In the genomic region with DNA sequence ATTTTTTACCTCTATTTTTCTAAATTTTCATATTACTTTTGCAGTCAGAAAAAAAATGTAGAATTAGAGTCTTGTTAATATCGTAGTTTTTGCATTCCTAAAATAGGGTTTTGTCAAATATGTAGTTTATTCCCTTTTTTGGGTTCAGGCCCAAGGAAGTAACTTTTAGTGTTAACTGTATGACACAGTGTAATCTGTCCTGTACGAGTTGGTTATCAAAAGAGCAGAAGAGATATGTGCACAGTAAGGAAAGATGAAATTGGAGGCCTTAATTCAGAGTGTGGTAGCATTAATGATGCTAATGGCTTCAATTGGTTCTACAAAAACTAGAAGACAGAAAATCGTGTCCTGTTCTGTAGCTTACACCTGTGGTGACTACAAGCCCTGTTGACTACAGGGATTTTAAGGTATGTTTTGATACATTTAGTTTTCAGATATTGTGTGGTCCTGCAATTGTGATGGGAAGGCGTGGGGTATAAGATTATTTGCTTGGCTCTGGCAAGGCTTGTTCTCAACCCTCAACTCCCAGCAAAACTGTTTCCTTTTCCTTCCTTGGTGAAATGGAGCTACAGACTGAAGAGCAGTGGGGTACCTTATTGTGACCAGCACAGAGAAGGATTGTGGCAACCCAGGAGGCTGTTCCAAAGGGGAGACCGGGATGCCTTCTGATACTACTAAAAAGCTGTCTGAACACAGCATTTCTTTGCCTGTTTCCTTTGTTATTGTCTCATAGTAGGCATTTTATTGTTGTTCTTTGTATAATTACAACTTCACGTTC, we compare ENCODE assay signal across 10 mouse cellular contexts. TPM values are rescaled to one million over a fixed set of nuclear protein-coding genes. Genes with fewer than 3 reads are reported as not detected.
DNase-seq lines count a peak whose midpoint lies in the region; ATAC-seq and TF ChIP-seq lines count a peak whose summit lies in the region.
"Had no signal": no experiment of that assay in that cellular context is flagged by ENCODE, and none has a peak within 500 bp of the region (broad histone marks: within the 10 kb centered on the region; RNA-seq: fewer than 3 reads in every experiment).

No protein-coding gene starts in this region.

- H3K27me3 ChIP-seq in heart, embryonic 16.5 days (ENCODE audit: control insufficient read depth, insufficient read depth, low read length), result no peaks in the 10 kb centered on the region
- no peaks in the 10 kb centered on the region for H3K27me3 ChIP-seq in CH12.LX (replicated peaks)
- H3K27me3 ChIP-seq in forebrain, embryonic 14.5 days (replicated peaks; ENCODE audit: control insufficient read depth, insufficient read depth, low read length), result no peaks in the 10 kb centered on the region
- no peaks in the 10 kb centered on the region for H3K27me3 ChIP-seq in midbrain, embryonic 13.5 days
- H3K27me3 ChIP-seq: lung, embryonic 15.5 days had no signal

- peaks cover 65% of the 10 kb centered on the region for H3K79me2 ChIP-seq in CH12.LX (replicated peaks; ENCODE audit: control insufficient read depth, extremely low read depth, insufficient read depth, poor library complexity, severe bottlenecking)

- 67% methylated on average over 6 of the region's 6 CpGs for WGBS in heart, embryonic 16.5 days
- WGBS in forebrain, embryonic 14.5 days, result 42% methylated on average over 6 of the region's 6 CpGs
- 54% methylated on average over 6 of the region's 6 CpGs for WGBS in midbrain, embryonic 13.5 days

- TF ChIP-seq RAD21 in CH12.LX (IDR thresholded peaks at IDR 0.05; ENCODE audit: low read depth, low read length), result no peak

- H3K36me3 ChIP-seq in heart, embryonic 16.5 days (ENCODE audit: control insufficient read depth, insufficient read depth), result no peaks in the 10 kb centered on the region
- peaks cover 0 to 3% of the 10 kb centered on the region in 2 experiments for H3K36me3 ChIP-seq in CH12.LX (replicated peaks in 1 of 2; ENCODE audit: control insufficient read depth in 1 of 2, insufficient read depth in 1 of 2, low read length in 1 of 2)
- H3K36me3 ChIP-seq in forebrain, embryonic 14.5 days (ENCODE audit: control insufficient read depth, insufficient read depth, low read length), result no peaks in the 10 kb centered on the region
- no peaks in the 10 kb centered on the region for H3K36me3 ChIP-seq in midbrain, embryonic 13.5 days
- H3K36me3 ChIP-seq: lung, embryonic 15.5 days had no signal

- in situ Hi-C loops in CH12.LX (cut with MboI; ENCODE audit: low pct_ligation_motif_present, low pct_unique_long_range_greater_than_20kb, low sequenced_read_pairs), result loop anchor here (10.0 to 25.0 kb wide), 4 partner anchors 89 to 261 kb away; no protein-coding TSS in a partner anchor

- dilution Hi-C loops in CH12.LX (cut with MboI; ENCODE audit: extremely low pct_ligation_motif_present, extremely low pct_unique_long_range_greater_than_20kb, low sequenced_read_pairs), result no loop called here

- DNase-seq in heart, postnatal 14 days, result no peak
- no peak for DNase-seq in CH12.LX (ENCODE audit: extremely low read depth)
- no peak for DNase-seq in forebrain, embryonic 14.5 days (ENCODE audit: low spot score)
- no peak for DNase-seq in right cerebral cortex, adult 18-20 months
- DNase-seq: adrenal gland, adult 2 months had no signal

- ATAC-seq in heart, embryonic 16.5 days (replicated peaks; ENCODE audit: extremely low read depth, insufficient read depth, low FRiP score), result no peak
- ATAC-seq in forebrain, embryonic 14.5 days, result no peak
- no peak for ATAC-seq in midbrain, embryonic 13.5 days
- ATAC-seq in megakaryocyte-erythroid progenitor cell, adult 5-6 weeks (replicated peaks; ENCODE audit: low FRiP score, low TSS enrichment, poor library complexity, severe bottlenecking), result no peak
- ATAC-seq: intestine, postnatal 0 days had no signal

- peaks cover 34% of the 10 kb centered on the region for H3K4me1 ChIP-seq in heart, embryonic 16.5 days (ENCODE audit: control insufficient read depth, insufficient read depth, low read length)
- H3K4me1 ChIP-seq in CH12.LX (ENCODE audit: control insufficient read depth in 1 of 2, insufficient read depth in 2 of 2), result peaks cover 7 to 47% of the 10 kb centered on the region in 2 experiments; a peak in 3 of 4 replicates
- peaks cover 33% of the 10 kb centered on the region for H3K4me1 ChIP-seq in forebrain, embryonic 14.5 days (ENCODE audit: control insufficient read depth, insufficient read depth, low read length)
- H3K4me1 ChIP-seq in midbrain, embryonic 13.5 days (replicated peaks), result peaks cover 48% of the 10 kb centered on the region

- no peaks in the 10 kb centered on the region for H3K9me3 ChIP-seq in heart, embryonic 16.5 days (replicated peaks; ENCODE audit: control insufficient read depth, low read length)
- no peaks in the 10 kb centered on the region for H3K9me3 ChIP-seq in CH12.LX (replicated peaks; ENCODE audit: low read length)
- no peaks in the 10 kb centered on the region for H3K9me3 ChIP-seq in forebrain, embryonic 14.5 days (replicated peaks; ENCODE audit: control insufficient read depth, low read length)
- no peaks in the 10 kb centered on the region for H3K9me3 ChIP-seq in midbrain, embryonic 13.5 days
- H3K9me3 ChIP-seq: lung, embryonic 15.5 days had no signal

- TF ChIP-seq EP300 in CH12.LX (IDR thresholded peaks at IDR 0.05; ENCODE audit: low read length), result no peak

- no peak for TF ChIP-seq CTCF in CH12.LX (conservative IDR thresholded peaks at IDR 0.05 in 1 of 2, IDR thresholded peaks at IDR 0.05 in 1 of 2; ENCODE audit: low read depth in 2 of 2, low read length in 2 of 2)

- no peak overlapping the region for H3K4me3 ChIP-seq in heart, embryonic 16.5 days (ENCODE audit: low read length)
- no peak overlapping the region for H3K4me3 ChIP-seq in CH12.LX (replicated peaks in 1 of 3; ENCODE audit: low read depth in 2 of 3, low read length in 2 of 3, poor library complexity in 1 of 3)
- H3K4me3 ChIP-seq in forebrain, embryonic 14.5 days (ENCODE audit: low read depth, low read length), result no peak overlapping the region
- H3K4me3 ChIP-seq in midbrain, embryonic 13.5 days (replicated peaks), result no peak overlapping the region
- H3K4me3 ChIP-seq: lung, embryonic 15.5 days had no signal

- peak overlapping the region; percentile 2; the same call in 1 of the 2 replicates for H3K27ac ChIP-seq in heart, embryonic 16.5 days (ENCODE audit: low read length)
- H3K27ac ChIP-seq in CH12.LX (ENCODE audit: insufficient read depth, low read depth), result no peak overlapping the region
- H3K27ac ChIP-seq in forebrain, embryonic 14.5 days (ENCODE audit: low read depth, low read length), result no peak overlapping the region
- no peak overlapping the region for H3K27ac ChIP-seq in midbrain, embryonic 13.5 days
- H3K27ac ChIP-seq: lung, embryonic 15.5 days had no signal

- intact Hi-C loops in heart, postnatal 14 days (cut with DNase I), result loop anchor here (5.0 to 10.0 kb wide), 2 partner anchors 78 to 291 kb away; partner anchors contain the start of gene Lta4h

- TF ChIP-seq POLR2A in CH12.LX (IDR thresholded peaks at IDR 0.05; ENCODE audit: low read depth, low read length), result no peak

- H3K9ac ChIP-seq in heart, embryonic 16.5 days (ENCODE audit: low read length), result no peak overlapping the region
- no peak overlapping the region for H3K9ac ChIP-seq in CH12.LX (ENCODE audit: insufficient read depth, low read depth)
- H3K9ac ChIP-seq in forebrain, embryonic 14.5 days (ENCODE audit: low read length), result no peak overlapping the region
- no peak overlapping the region for H3K9ac ChIP-seq in midbrain, embryonic 13.5 days (replicated peaks)
- H3K9ac ChIP-seq: lung, embryonic 15.5 days had no signal

- H3K4me2 ChIP-seq in heart, embryonic 16.5 days (ENCODE audit: low read depth, low read length), result no peak overlapping the region
- H3K4me2 ChIP-seq in CH12.LX (ENCODE audit: insufficient read depth, low read depth, poor library complexity, severe bottlenecking), result peak overlapping the region; percentile 47
- peak overlapping the region; percentile 15; the same call in 1 of the 2 replicates for H3K4me2 ChIP-seq in forebrain, embryonic 14.5 days (ENCODE audit: low read length)
- peak overlapping the region; percentile 32 for H3K4me2 ChIP-seq in midbrain, embryonic 13.5 days (replicated peaks)
- H3K4me2 ChIP-seq: lung, embryonic 15.5 days had no signal

TF ChIP-seq in CH12.LX, 34 proteins besides CTCF, POLR2A, EP300 and RAD21:
- TF ChIP-seq TCF12 (IDR thresholded peaks at IDR 0.05; ENCODE audit: low read depth, low read length) (no peak), JUND (conservative IDR thresholded peaks at IDR 0.05; ENCODE audit: low read depth, low read length) (no peak), SMC3 (IDR thresholded peaks at IDR 0.05; ENCODE audit: low read depth, low read length) (no peak), GABPA (IDR thresholded peaks at IDR 0.05; ENCODE audit: insufficient replicate concordance, low read depth, low read length) (no peak), RCOR1 (conservative IDR thresholded peaks at IDR 0.05; ENCODE audit: low read depth, low read length) (no peak), MAZ (IDR thresholded peaks at IDR 0.05; ENCODE audit: low read depth, low read length) (no peak), TBP (conservative IDR thresholded peaks at IDR 0.05; ENCODE audit: low read depth, low read length) (no peak), USF2 (conservative IDR thresholded peaks at IDR 0.05; ENCODE audit: low read depth, low read length) (no peak), MAFK (IDR thresholded peaks at IDR 0.05; ENCODE audit: insufficient replicate concordance, low read length) (no peak), NRF1 (IDR thresholded peaks at IDR 0.05; ENCODE audit: low read depth, low read length) (no peak), UBTF (IDR thresholded peaks at IDR 0.05; ENCODE audit: low read depth, low read length) (no peak), ZNF384 (IDR thresholded peaks at IDR 0.05; ENCODE audit: low read depth, low read length) (no peak), ZMIZ1 (IDR thresholded peaks at IDR 0.05; ENCODE audit: low read depth, low read length) (no peak), MYC (IDR thresholded peaks at IDR 0.05; ENCODE audit: low read depth, low read length) (no peak)

RNA-seq across cellular contexts. Expression of gene Cdk17, which starts 3.2 kb away (rescaled TPM):
- polyA plus RNA-seq in heart, embryonic 16.5 days (2015; fragmentation: Nextera tagmentation; extraction: Ambion mirVana), result 14.9 and 16.7 TPM in 2 replicates
- 10 to 100 TPM; 28.0 to 28.3 TPM for total RNA-seq in heart, postnatal 14 days (2021)
- total RNA-seq in CH12.LX (2012; rRNA removed) (26.4 and 28.5 TPM in 2 replicates), CH12.LX (2014; rRNA removed) (51.3 and 53.9 TPM in 2 replicates)
- 20.0 and 23.4 TPM in 2 replicates for polyA plus RNA-seq in CH12.LX (2012; ENCODE audit: insufficient read length, low read depth)
- polyA plus RNA-seq in forebrain, embryonic 14.5 days (2014; fragmentation: Nextera tagmentation; extraction: Ambion mirVana), result 52.5 and 53.8 TPM in 2 replicates
- polyA plus RNA-seq in midbrain, embryonic 13.5 days (2015; fragmentation: Nextera tagmentation; extraction: Ambion mirVana), result 40.7 and 46.3 TPM in 2 replicates
- total RNA-seq in megakaryocyte-erythroid progenitor cell, adult 5-6 weeks (2014; fragmentation: Nextera tagmentation), result 48.0 and 71.7 TPM in 2 replicates
- total RNA-seq in megakaryocyte-erythroid progenitor cell, adult 5-6 weeks (2017), result 69.4 and 88.0 TPM in 2 replicates
